Mouse (Mus musculus) liver, postnatal 0 days (tissue): ENCODE data around the gene Thrap3.

ENCODE experiments used
- CTCF ChIP-seq: sonication (generic); IDR thresholded peaks from 2 replicates; pipeline ENCODE4 v1.5.1; 2016; ENCODE audit warnings: antibody characterized with exemption, low read depth
- EP300 ChIP-seq: IDR thresholded peaks from 2 replicates; pipeline ENCODE4 v1.6.1; 2016; ENCODE audit warnings: antibody characterized with exemption, low read depth, mild to moderate bottlenecking

DNA sequence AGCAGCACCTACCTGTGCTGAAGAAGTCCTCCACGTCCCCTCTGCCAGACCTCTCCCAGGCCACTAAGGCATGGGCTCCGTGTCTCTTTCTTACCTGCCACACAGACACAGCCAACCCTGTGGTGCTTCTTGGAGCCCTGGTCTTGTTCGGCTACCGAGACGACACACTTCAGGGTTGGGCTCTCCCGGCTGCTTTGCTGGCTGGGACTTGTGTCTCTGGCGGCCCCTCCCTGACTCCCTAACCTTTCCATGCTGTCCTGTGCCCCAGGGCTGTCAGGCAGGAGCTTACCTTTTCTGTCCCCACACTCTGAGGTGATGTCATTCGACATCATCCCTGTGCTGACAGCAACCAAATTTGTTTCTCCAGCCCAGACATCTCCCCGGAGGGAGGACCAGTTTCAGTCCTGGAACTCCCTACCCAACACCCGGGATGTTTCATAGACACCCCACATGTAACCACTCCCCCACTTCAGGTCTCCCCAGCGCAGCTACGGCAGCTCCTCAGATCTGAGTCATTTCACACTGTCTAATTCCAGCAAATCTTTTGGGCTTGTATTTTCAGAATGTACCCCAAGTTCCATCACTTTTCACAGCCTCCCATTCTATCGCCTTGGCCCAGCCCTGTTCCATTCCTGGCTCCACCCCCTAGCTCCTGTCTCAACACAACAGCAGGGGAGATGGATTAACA, 43.8 kb upstream of the Thrap3 start:
- TF ChIP-seq CTCF (no peak), EP300 (no peak)
